In the genomic region with DNA sequence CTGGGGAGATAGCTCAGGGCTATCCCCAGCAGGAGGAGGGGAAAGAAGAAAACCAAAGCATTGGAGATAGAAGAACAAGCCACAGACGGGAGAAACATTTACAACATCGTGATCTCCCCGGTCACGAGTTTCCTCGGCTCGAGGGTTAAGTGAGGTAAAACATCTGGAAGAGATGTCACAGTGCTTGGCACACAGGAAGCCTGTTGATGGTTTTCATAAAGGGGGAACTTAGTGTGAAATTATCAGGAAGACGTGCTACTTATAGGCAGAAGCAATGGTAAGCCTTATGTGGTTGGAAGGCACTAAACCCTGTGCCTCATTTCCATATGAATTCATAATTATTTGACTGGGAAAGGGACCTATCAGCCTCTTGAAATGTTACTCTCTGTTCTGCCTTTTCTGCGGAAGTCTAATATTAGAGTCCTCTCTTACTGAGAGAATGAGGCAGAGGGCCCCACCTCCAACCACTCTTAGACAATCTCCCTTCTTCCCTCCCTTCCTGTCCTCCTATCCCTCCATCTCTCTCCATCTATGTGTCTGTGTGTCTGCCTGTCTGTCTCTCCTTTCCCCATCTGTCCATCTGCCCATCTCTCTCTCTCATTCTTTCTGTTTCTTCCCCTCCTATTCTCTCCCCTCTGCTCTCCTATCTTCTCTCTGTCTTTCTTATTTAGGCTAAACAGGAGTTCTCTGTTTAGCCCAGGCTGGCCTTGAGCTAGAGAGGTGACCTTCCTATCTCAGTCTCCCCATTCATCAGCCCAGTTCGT, we compare ENCODE assay signal across 16 mouse cellular contexts. TPM values are rescaled to one million over a fixed set of nuclear protein-coding genes. Genes with fewer than 3 reads are reported as not detected.
A peak's percentile ranks its signal among the peaks of the same experiment; 100 is the strongest.
DNase-seq lines count a peak whose midpoint lies in the region; ATAC-seq and TF ChIP-seq lines count a peak whose summit lies in the region.
"Had no signal": no experiment of that assay in that cellular context is flagged by ENCODE, and none has a peak within 500 bp of the region (broad histone marks: within the 10 kb centered on the region; RNA-seq: fewer than 3 reads in every experiment).

No protein-coding gene starts in this region.

- no peak for DNase-seq in forebrain, postnatal 0 days
- no peak for DNase-seq in forebrain, embryonic 10.5 days (ENCODE audit: extremely low spot score, low spot score)
- peak; percentile 10 for DNase-seq in kidney, adult 2 months
- DNase-seq in kidney, adult 11 months: no peak
- DNase-seq in CH12.LX (ENCODE audit: extremely low read depth): peak; percentile 84
- DNase-seq in lung, postnatal 36 days: peak; percentile 34
- no peak for DNase-seq in right cerebral cortex, adult 18-20 months
- no peak for DNase-seq in hindbrain, embryonic 11.5 days (ENCODE audit: low spot score)
- DNase-seq: cerebellum, adult 9-10 months; heart, adult 2 months; heart, postnatal 4 days; midbrain, embryonic 14.5 days had no signal

- TF ChIP-seq EP300 in CH12.LX (IDR thresholded peaks at IDR 0.05; ENCODE audit: low read length): peak; percentile 78

- in situ Hi-C loops in CH12.LX (cut with MboI; ENCODE audit: low pct_ligation_motif_present, low pct_unique_long_range_greater_than_20kb, low sequenced_read_pairs): no loop called here

- H3K27me3 ChIP-seq in forebrain, postnatal 0 days (ENCODE audit: insufficient read depth, low read length): no peaks in the 10 kb centered on the region
- no peaks in the 10 kb centered on the region for H3K27me3 ChIP-seq in forebrain, embryonic 10.5 days (ENCODE audit: poor library complexity, severe bottlenecking)
- no peaks in the 10 kb centered on the region for H3K27me3 ChIP-seq in kidney, adult 2 months (replicated peaks; ENCODE audit: control insufficient read depth, insufficient read depth, low read length)
- H3K27me3 ChIP-seq in CH12.LX (replicated peaks): no peaks in the 10 kb centered on the region
- no peaks in the 10 kb centered on the region for H3K27me3 ChIP-seq in hindbrain, embryonic 11.5 days (ENCODE audit: control insufficient read depth, insufficient read depth, low read length)

- ATAC-seq in forebrain, postnatal 0 days: peak; percentile 42; the same call in 1 of the 2 replicates
- ATAC-seq in hindbrain, embryonic 11.5 days (ENCODE audit: low FRiP score): no peak
- ATAC-seq: forebrain, embryonic 16.5 days had no signal

- TF ChIP-seq POLR2A in kidney, adult 2 months (IDR thresholded peaks at IDR 0.05; ENCODE audit: low read depth, low read length): no peak
- TF ChIP-seq POLR2A in CH12.LX (IDR thresholded peaks at IDR 0.05; ENCODE audit: low read depth, low read length): peak; percentile 34

- H3K4me2 ChIP-seq in forebrain, postnatal 0 days (ENCODE audit: low read depth): no peak overlapping the region
- H3K4me2 ChIP-seq in CH12.LX (ENCODE audit: insufficient read depth, low read depth, poor library complexity, severe bottlenecking): peak overlapping the region; percentile 72
- H3K4me2 ChIP-seq in hindbrain, embryonic 11.5 days (replicated peaks; ENCODE audit: low read depth, low read length): no peak overlapping the region
- H3K4me2 ChIP-seq: limb, embryonic 12.5 days had no signal

- no peaks in the 10 kb centered on the region for H3K79me2 ChIP-seq in CH12.LX (replicated peaks; ENCODE audit: control insufficient read depth, extremely low read depth, insufficient read depth, poor library complexity, severe bottlenecking)

- no peak overlapping the region for H3K9ac ChIP-seq in forebrain, postnatal 0 days
- H3K9ac ChIP-seq in CH12.LX (ENCODE audit: insufficient read depth, low read depth): peak overlapping the region; percentile 61
- no peak overlapping the region for H3K9ac ChIP-seq in hindbrain, embryonic 11.5 days (ENCODE audit: low read depth, low read length)
- H3K9ac ChIP-seq: limb, embryonic 12.5 days had no signal

- H3K4me3 ChIP-seq in forebrain, postnatal 0 days (ENCODE audit: low read depth, low read length): no peak overlapping the region
- H3K4me3 ChIP-seq in forebrain, embryonic 10.5 days: no peak overlapping the region
- no peak overlapping the region for H3K4me3 ChIP-seq in kidney, adult 2 months (ENCODE audit: insufficient read depth, low read depth, low read length)
- H3K4me3 ChIP-seq in CH12.LX (replicated peaks in 1 of 3; ENCODE audit: low read depth in 2 of 3, low read length in 2 of 3, poor library complexity in 1 of 3): no peak overlapping the region
- H3K4me3 ChIP-seq in hindbrain, embryonic 11.5 days (ENCODE audit: low read depth, low read length): no peak overlapping the region
- H3K4me3 ChIP-seq: heart, adult 2 months; layer of hippocampus, adult 2 months; limb, embryonic 12.5 days had no signal

- H3K36me3 ChIP-seq in forebrain, postnatal 0 days (ENCODE audit: insufficient read depth): no peaks in the 10 kb centered on the region
- no peaks in the 10 kb centered on the region for H3K36me3 ChIP-seq in forebrain, embryonic 10.5 days (replicated peaks)
- no peaks in the 10 kb centered on the region for H3K36me3 ChIP-seq in kidney, adult 2 months (ENCODE audit: control insufficient read depth, insufficient read depth, low read length)
- H3K36me3 ChIP-seq in CH12.LX (replicated peaks in 1 of 2; ENCODE audit: control insufficient read depth in 1 of 2, insufficient read depth in 1 of 2, low read length in 1 of 2): no peaks in the 10 kb centered on the region
- no peaks in the 10 kb centered on the region for H3K36me3 ChIP-seq in hindbrain, embryonic 11.5 days (ENCODE audit: control insufficient read depth, insufficient read depth, low read length)
- H3K36me3 ChIP-seq: limb, embryonic 12.5 days had no signal

- H3K4me1 ChIP-seq in forebrain, postnatal 0 days (ENCODE audit: insufficient read depth): no peaks in the 10 kb centered on the region
- H3K4me1 ChIP-seq in forebrain, embryonic 10.5 days: peaks cover 10% of the 10 kb centered on the region; the same call in 1 of the 2 replicates
- H3K4me1 ChIP-seq in kidney, adult 2 months (ENCODE audit: control insufficient read depth, insufficient read depth, low read length): no peaks in the 10 kb centered on the region
- H3K4me1 ChIP-seq in CH12.LX (ENCODE audit: control insufficient read depth in 1 of 2, insufficient read depth in 2 of 2): peaks cover 30 to 62% of the 10 kb centered on the region in 2 experiments
- no peaks in the 10 kb centered on the region for H3K4me1 ChIP-seq in hindbrain, embryonic 11.5 days (replicated peaks; ENCODE audit: control insufficient read depth, insufficient read depth, low read length)
- H3K4me1 ChIP-seq: limb, embryonic 12.5 days had no signal

- WGBS in forebrain, postnatal 0 days: 70% methylated on average over 9 of the region's 9 CpGs
- 73% methylated on average over 9 of the region's 9 CpGs for WGBS in forebrain, embryonic 10.5 days
- WGBS in kidney, adult 2 months: 51% methylated on average over 9 of the region's 9 CpGs
- WGBS in hindbrain, embryonic 11.5 days: 72% methylated on average over 9 of the region's 9 CpGs

- no peak; the same call in 1 of the 2 replicates for TF ChIP-seq RAD21 in CH12.LX (IDR thresholded peaks at IDR 0.05; ENCODE audit: low read depth, low read length)

- H3K9me3 ChIP-seq in forebrain, postnatal 0 days (ENCODE audit: low read length): no peaks in the 10 kb centered on the region
- H3K9me3 ChIP-seq in forebrain, embryonic 10.5 days: no peaks in the 10 kb centered on the region
- H3K9me3 ChIP-seq in CH12.LX (replicated peaks; ENCODE audit: low read length): no peaks in the 10 kb centered on the region
- H3K9me3 ChIP-seq in hindbrain, embryonic 11.5 days (ENCODE audit: control insufficient read depth, low read length): no peaks in the 10 kb centered on the region
- H3K9me3 ChIP-seq: limb, embryonic 12.5 days had no signal

- H3K27ac ChIP-seq in forebrain, postnatal 0 days (ENCODE audit: low read depth, low read length): no peak overlapping the region
- no peak overlapping the region for H3K27ac ChIP-seq in forebrain, embryonic 10.5 days
- H3K27ac ChIP-seq in kidney, adult 2 months (ENCODE audit: insufficient read depth, low read depth, low read length): no peak overlapping the region; the same call in 1 of the 2 replicates
- peak overlapping the region; percentile 100 for H3K27ac ChIP-seq in CH12.LX (ENCODE audit: insufficient read depth, low read depth)
- no peak overlapping the region for H3K27ac ChIP-seq in hindbrain, embryonic 11.5 days (ENCODE audit: low read depth, low read length)
- H3K27ac ChIP-seq: heart, adult 2 months; layer of hippocampus, adult 2 months; limb, embryonic 12.5 days had no signal

- no peak for TF ChIP-seq CTCF in forebrain, postnatal 0 days (IDR thresholded peaks at IDR 0.05; ENCODE audit: low read depth)
- no peak for TF ChIP-seq CTCF in kidney, adult 2 months (conservative IDR thresholded peaks at IDR 0.05; ENCODE audit: insufficient read depth, insufficient read length, low read depth, low read length)
- TF ChIP-seq CTCF in CH12.LX (conservative IDR thresholded peaks at IDR 0.05 in 1 of 2, IDR thresholded peaks at IDR 0.05 in 1 of 2; ENCODE audit: low read depth in 2 of 2, low read length in 2 of 2): no peak

- dilution Hi-C loops in CH12.LX (cut with MboI; ENCODE audit: extremely low pct_ligation_motif_present, extremely low pct_unique_long_range_greater_than_20kb, low sequenced_read_pairs): no loop called here

TF ChIP-seq in CH12.LX, 34 proteins besides CTCF, POLR2A, EP300 and RAD21 (continues in another document):
- TF ChIP-seq ZNF384 (IDR thresholded peaks at IDR 0.05; ENCODE audit: low read depth, low read length) (no peak), TCF12 (IDR thresholded peaks at IDR 0.05; ENCODE audit: low read depth, low read length) (no peak), MXI1 (IDR thresholded peaks at IDR 0.05; ENCODE audit: low read depth, low read length) (no peak; the same call in 1 of the 2 replicates)

RNA-seq across cellular contexts. Expression of a gene that starts 4.2 kb away (rescaled TPM):
- total RNA-seq in forebrain, postnatal 0 days (2014; rRNA removed): 0.62 and 1.2 TPM in 2 replicates
- polyA plus RNA-seq in forebrain, postnatal 0 days (2015; fragmentation: Nextera tagmentation; extraction: Ambion mirVana): 2.9 and 4.7 TPM in 2 replicates
- not detected in 2 replicates for polyA plus RNA-seq in forebrain, embryonic 10.5 days (2016; fragmentation: Nextera tagmentation; extraction: Ambion mirVana)
- 0.19 and 0.20 TPM in 2 replicates for polyA plus RNA-seq in kidney, adult 2 months (2012; rRNA removed)
- 0.17 TPM in 1 of 2 replicates, not detected in the other for total RNA-seq in CH12.LX (2012; rRNA removed)
- total RNA-seq in CH12.LX (2014; rRNA removed): not detected in 2 replicates
- polyA plus RNA-seq in CH12.LX (2012; ENCODE audit: insufficient read length, low read depth): 0.73 TPM in 1 of 2 replicates, not detected in the other
- 0.17 TPM in 1 of 2 replicates, not detected in the other for polyA plus RNA-seq in hindbrain, embryonic 11.5 days (2014; fragmentation: Nextera tagmentation; extraction: Ambion mirVana)
- total RNA-seq: heart, adult 2 months; heart, postnatal 4 days had no signal
- polyA plus RNA-seq: limb, embryonic 12.5 days; liver, embryonic 16.5 days; midbrain, embryonic 14.5 days had no signal

RNA-seq across cellular contexts. Expression of a gene that starts 20.0 kb away (rescaled TPM):
- total RNA-seq in forebrain, postnatal 0 days (2014; rRNA removed): 40.6 and 50.6 TPM in 2 replicates
- 28.0 and 31.9 TPM in 2 replicates for polyA plus RNA-seq in forebrain, postnatal 0 days (2015; fragmentation: Nextera tagmentation; extraction: Ambion mirVana)
- 57.1 and 58.3 TPM in 2 replicates for polyA plus RNA-seq in forebrain, embryonic 10.5 days (2016; fragmentation: Nextera tagmentation; extraction: Ambion mirVana)
- polyA plus RNA-seq in kidney, adult 2 months (2012; rRNA removed): 37.8 and 39.7 TPM in 2 replicates
- 40.6 and 48.3 TPM in 2 replicates for total RNA-seq in CH12.LX (2012; rRNA removed)
- total RNA-seq in CH12.LX (2014; rRNA removed): 52.1 and 56.6 TPM in 2 replicates
- 55.4 and 57.2 TPM in 2 replicates for polyA plus RNA-seq in CH12.LX (2012; ENCODE audit: insufficient read length, low read depth)
- 79.3 and 92.3 TPM in 2 replicates for polyA plus RNA-seq in hindbrain, embryonic 11.5 days (2014; fragmentation: Nextera tagmentation; extraction: Ambion mirVana)

Comparison
In these comparisons a context has a peak if more than half of its experiments do, and no peak if none do; other contexts are left out.
1. DNase-seq: peak in kidney, adult 2 months (single experiment), CH12.LX (single experiment) and lung, postnatal 36 days (single experiment); none in forebrain, postnatal 0 days (single experiment), forebrain, embryonic 10.5 days (single experiment), kidney, adult 11 months (single experiment), right cerebral cortex, adult 18-20 months (single experiment) and hindbrain, embryonic 11.5 days (single experiment).